Mouse (Mus musculus): ENCODE results near the gene Ppfia1. TPM values are rescaled to one million over a fixed set of nuclear protein-coding genes. Genes with fewer than 3 reads are reported as not detected.
A peak's percentile ranks its signal among the peaks of the same experiment; 100 is the strongest.

Ppfia1 gene
- polyA plus RNA-seq, 1 experiment from 2014 or later, result 25.0 TPM

- no peak overlapping the region for H3K27ac ChIP-seq (replicated peaks in 1 of 2; ENCODE audit: control insufficient read depth in 1 of 2, insufficient read depth in 1 of 2, low read depth in 2 of 2, low read length in 2 of 2)
- H3K4me3 ChIP-seq (ENCODE audit: control insufficient read depth in 1 of 2, insufficient read depth in 1 of 2, low read depth in 1 of 2, low read length in 2 of 2), result no peak overlapping the region
- H3K9ac ChIP-seq (ENCODE audit: low read length), result no peak overlapping the region
- no peak for ATAC-seq (ENCODE audit: insufficient number of reproducible peaks, insufficient read depth, low FRiP score, low read depth)
- H3K9me3 ChIP-seq (ENCODE audit: control insufficient read depth, low read length), result no peaks in the 10 kb centered on the region
- H3K36me3 ChIP-seq (ENCODE audit: control insufficient read depth, insufficient read depth, low read length), result peaks cover 50% of the 10 kb centered on the region
- WGBS, result 95% methylated on average over 2 of the region's 2 CpGs
- no peak overlapping the region for H3K4me2 ChIP-seq (ENCODE audit: low read length)
- no peaks in the 10 kb centered on the region for H3K27me3 ChIP-seq (ENCODE audit: control insufficient read depth, insufficient read depth, low read length)
- H3K4me1 ChIP-seq (ENCODE audit: control insufficient read depth in 2 of 2, insufficient read depth in 2 of 2, low read length in 2 of 2), result peaks cover 10 to 32% of the 10 kb centered on the region in 2 experiments
These were observed 3.5 kb downstream of the Ppfia1 start for GRCm38 (mm10) chr7:144549904-144550566.

GRCm38 (mm10) chr7:144545231-144545630 lies 8.3 kb downstream of the Ppfia1 start:
- H3K9ac ChIP-seq (ENCODE audit: low read length), result peak overlapping the region; percentile 36; the same call in 1 of the 2 replicates
- H3K4me1 ChIP-seq (ENCODE audit: control insufficient read depth in 2 of 2, insufficient read depth in 2 of 2, low read length in 2 of 2), result peaks cover 2 to 13% of the 10 kb centered on the region in 2 experiments; a peak in 2 of 4 replicates
- peak overlapping the region; percentile 85 for H3K27ac ChIP-seq (replicated peaks in 1 of 2; ENCODE audit: control insufficient read depth in 1 of 2, insufficient read depth in 1 of 2, low read depth in 2 of 2, low read length in 2 of 2)
- H3K4me3 ChIP-seq (ENCODE audit: control insufficient read depth in 1 of 2, insufficient read depth in 1 of 2, low read depth in 1 of 2, low read length in 2 of 2), result no peak overlapping the region
- peak overlapping the region; percentile 27; the same call in 1 of the 2 replicates for H3K4me2 ChIP-seq (ENCODE audit: low read length)
- peaks cover 29% of the 10 kb centered on the region for H3K36me3 ChIP-seq (ENCODE audit: control insufficient read depth, insufficient read depth, low read length)
- peak; percentile 79 for ATAC-seq (ENCODE audit: insufficient number of reproducible peaks, insufficient read depth, low FRiP score, low read depth)
- no peaks in the 10 kb centered on the region for H3K9me3 ChIP-seq (ENCODE audit: control insufficient read depth, low read length)
- H3K27me3 ChIP-seq (ENCODE audit: control insufficient read depth, insufficient read depth, low read length), result no peaks in the 10 kb centered on the region
- 43% methylated on average over 3 of the region's 3 CpGs for WGBS

GRCm38 (mm10) chr7:144541351-144541750 lies 12.2 kb downstream of the Ppfia1 start:
- no peaks in the 10 kb centered on the region for H3K36me3 ChIP-seq (ENCODE audit: control insufficient read depth, insufficient read depth, low read length)
- H3K27me3 ChIP-seq (ENCODE audit: control insufficient read depth, insufficient read depth, low read length), result no peaks in the 10 kb centered on the region
- 86% methylated on average over 5 of the region's 5 CpGs for WGBS
- no peaks in the 10 kb centered on the region for H3K9me3 ChIP-seq (ENCODE audit: control insufficient read depth, low read length)
- peaks cover 14 to 41% of the 10 kb centered on the region in 2 experiments for H3K4me1 ChIP-seq (ENCODE audit: control insufficient read depth in 2 of 2, insufficient read depth in 2 of 2, low read length in 2 of 2)
- no peak for ATAC-seq (ENCODE audit: insufficient number of reproducible peaks, insufficient read depth, low FRiP score, low read depth)
- no peak overlapping the region for H3K4me3 ChIP-seq (ENCODE audit: control insufficient read depth in 1 of 2, insufficient read depth in 1 of 2, low read depth in 1 of 2, low read length in 2 of 2)
- H3K9ac ChIP-seq (ENCODE audit: low read length), result no peak overlapping the region
- no peak overlapping the region for H3K27ac ChIP-seq (replicated peaks in 1 of 2; ENCODE audit: control insufficient read depth in 1 of 2, insufficient read depth in 1 of 2, low read depth in 2 of 2, low read length in 2 of 2)
- H3K4me2 ChIP-seq (ENCODE audit: low read length), result no peak overlapping the region

- Histone ChIP-seq H3K9ac (ENCODE audit: low read length) (no peak overlapping the region), H3K36me3 (ENCODE audit: control insufficient read depth, insufficient read depth, low read length) (no peaks in the 10 kb centered on the region), H3K4me1 (ENCODE audit: control insufficient read depth in 2 of 2, insufficient read depth in 2 of 2, low read length in 2 of 2) (peaks cover 12 to 37% of the 10 kb centered on the region in 2 experiments), H3K27ac (replicated peaks in 1 of 2; ENCODE audit: control insufficient read depth in 1 of 2, insufficient read depth in 1 of 2, low read depth in 2 of 2, low read length in 2 of 2) (no peak overlapping the region), H3K27me3 (ENCODE audit: control insufficient read depth, insufficient read depth, low read length) (no peaks in the 10 kb centered on the region), H3K9me3 (ENCODE audit: control insufficient read depth, low read length) (no peaks in the 10 kb centered on the region), H3K4me2 (ENCODE audit: low read length) (no peak overlapping the region), H3K4me3 (ENCODE audit: control insufficient read depth in 1 of 2, insufficient read depth in 1 of 2, low read depth in 1 of 2, low read length in 2 of 2) (no peak overlapping the region)
- ATAC-seq (ENCODE audit: insufficient number of reproducible peaks, insufficient read depth, low FRiP score, low read depth), result 0 out of 2 replicates have a peak, but pooled peaks have one; percentile 27
- WGBS, result 51% methylated on average over 2 of the region's 2 CpGs
These were observed 14.4 kb downstream of the Ppfia1 start for GRCm38 (mm10) chr7:144539146-144539545.

GRCm38 (mm10) chr7:144538030-144538644 lies 15.4 kb downstream of the Ppfia1 start:
- H3K27me3 ChIP-seq (ENCODE audit: control insufficient read depth, insufficient read depth, low read length), result no peaks in the 10 kb centered on the region
- no peak overlapping the region for H3K9ac ChIP-seq (ENCODE audit: low read length)
- peak overlapping the region; percentile 22 to 62 for H3K27ac ChIP-seq (replicated peaks in 1 of 2; ENCODE audit: control insufficient read depth in 1 of 2, insufficient read depth in 1 of 2, low read depth in 2 of 2, low read length in 2 of 2)
- H3K9me3 ChIP-seq (ENCODE audit: control insufficient read depth, low read length), result no peaks in the 10 kb centered on the region
- no peak overlapping the region for H3K4me2 ChIP-seq (ENCODE audit: low read length)
- peaks cover 12 to 37% of the 10 kb centered on the region in 2 experiments for H3K4me1 ChIP-seq (ENCODE audit: control insufficient read depth in 2 of 2, insufficient read depth in 2 of 2, low read length in 2 of 2)
- 70% methylated on average over 4 of the region's 4 CpGs for WGBS
- no peak overlapping the region for H3K4me3 ChIP-seq (ENCODE audit: control insufficient read depth in 1 of 2, insufficient read depth in 1 of 2, low read depth in 1 of 2, low read length in 2 of 2)
- no peak for ATAC-seq (ENCODE audit: insufficient number of reproducible peaks, insufficient read depth, low FRiP score, low read depth)
- no peaks in the 10 kb centered on the region for H3K36me3 ChIP-seq (ENCODE audit: control insufficient read depth, insufficient read depth, low read length)

GRCm38 (mm10) chr7:144536367-144536766 lies 17.2 kb downstream of the Ppfia1 start:
- Histone ChIP-seq H3K9me3 (ENCODE audit: control insufficient read depth, low read length) (no peaks in the 10 kb centered on the region), H3K4me3 (ENCODE audit: control insufficient read depth in 1 of 2, insufficient read depth in 1 of 2, low read depth in 1 of 2, low read length in 2 of 2) (no peak overlapping the region), H3K4me1 (ENCODE audit: control insufficient read depth in 2 of 2, insufficient read depth in 2 of 2, low read length in 2 of 2) (peaks cover 15 to 42% of the 10 kb centered on the region in 2 experiments), H3K4me2 (ENCODE audit: low read length) (no peak overlapping the region), H3K36me3 (ENCODE audit: control insufficient read depth, insufficient read depth, low read length) (no peaks in the 10 kb centered on the region), H3K27me3 (ENCODE audit: control insufficient read depth, insufficient read depth, low read length) (no peaks in the 10 kb centered on the region), H3K27ac (replicated peaks in 1 of 2; ENCODE audit: control insufficient read depth in 1 of 2, insufficient read depth in 1 of 2, low read depth in 2 of 2, low read length in 2 of 2) (no peak overlapping the region), H3K9ac (ENCODE audit: low read length) (no peak overlapping the region)
- ATAC-seq (ENCODE audit: insufficient number of reproducible peaks, insufficient read depth, low FRiP score, low read depth), result no peak
- 75% methylated on average over 3 of the region's 3 CpGs for WGBS

- H3K36me3 ChIP-seq (ENCODE audit: control insufficient read depth, insufficient read depth, low read length), result no peaks in the 10 kb centered on the region
- H3K9me3 ChIP-seq (ENCODE audit: control insufficient read depth, low read length), result no peaks in the 10 kb centered on the region
- peaks cover 17 to 51% of the 10 kb centered on the region in 2 experiments for H3K4me1 ChIP-seq (ENCODE audit: control insufficient read depth in 2 of 2, insufficient read depth in 2 of 2, low read length in 2 of 2)
- no peak overlapping the region for H3K4me2 ChIP-seq (ENCODE audit: low read length)
- no peak overlapping the region for H3K9ac ChIP-seq (ENCODE audit: low read length)
- no peak overlapping the region for H3K4me3 ChIP-seq (ENCODE audit: control insufficient read depth in 1 of 2, insufficient read depth in 1 of 2, low read depth in 1 of 2, low read length in 2 of 2)
- 43% methylated on average over 3 of the region's 3 CpGs for WGBS
- H3K27ac ChIP-seq (replicated peaks in 1 of 2; ENCODE audit: control insufficient read depth in 1 of 2, insufficient read depth in 1 of 2, low read depth in 2 of 2, low read length in 2 of 2), result no peak overlapping the region
- ATAC-seq (ENCODE audit: insufficient number of reproducible peaks, insufficient read depth, low FRiP score, low read depth), result no peak
- H3K27me3 ChIP-seq (ENCODE audit: control insufficient read depth, insufficient read depth, low read length), result no peaks in the 10 kb centered on the region
These were observed 18.8 kb downstream of the Ppfia1 start for GRCm38 (mm10) chr7:144534773-144535172.

Measured in heart, embryonic 14.5 days (tissue).